Mouse (Mus musculus): ENCODE measurements at regions not wholly inside any gene's neighbourhood (a gene's known extent, or its start where the extent isn't known, plus 50 kb on each side); places are given as distances from the start of the nearest gene placed in this dataset.

- TF ChIP-seq POLR2A (IDR thresholded peaks at IDR 0.05; ENCODE audit: borderline replicate concordance, insufficient read depth, low read length) (no peak), CTCF (IDR thresholded peaks at IDR 0.05; ENCODE audit: borderline replicate concordance, insufficient read depth, low read depth, low read length) (no peak)
Observed at GRCm38 (mm10) chrX:94857501-94857900, 133.1 kb downstream of the Zxdb start.

Measured in cerebellum, adult 2 months (tissue).